Mouse (Mus musculus) hindlimb bud, embryonic 11.5 days (tissue): Measurements from ENCODE around the gene Atp9a.

ENCODE experiments used
- DNase-seq: peaks from one replicate; pipeline ENCODE4 v3.0.0-alpha.2; 2012; ENCODE audit warnings: low read depth, low spot score; ENCODE audit errors: extremely low spot score

The Atp9a gene

DNA sequence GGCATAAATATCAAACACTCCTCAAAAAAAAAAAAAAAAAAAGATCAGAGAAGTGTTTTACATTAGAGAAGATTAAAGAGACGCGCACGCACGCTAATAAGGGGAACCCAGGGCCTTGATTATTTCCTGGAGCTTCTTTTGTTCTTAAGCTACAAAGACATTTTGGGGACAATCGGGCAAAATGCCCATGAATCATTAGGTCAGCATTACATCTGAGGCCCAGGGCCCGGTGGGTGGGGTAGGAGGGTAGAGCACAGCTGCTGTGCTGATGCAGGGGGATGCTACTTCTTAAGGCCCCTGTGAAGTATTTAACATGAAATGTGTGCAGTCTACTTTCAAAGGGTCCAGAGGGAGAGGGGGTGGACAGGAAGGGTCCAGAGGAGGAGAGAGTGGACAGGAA lies 97.4 kb downstream of the Atp9a start:
- DNase-seq, result no peak

DNA sequence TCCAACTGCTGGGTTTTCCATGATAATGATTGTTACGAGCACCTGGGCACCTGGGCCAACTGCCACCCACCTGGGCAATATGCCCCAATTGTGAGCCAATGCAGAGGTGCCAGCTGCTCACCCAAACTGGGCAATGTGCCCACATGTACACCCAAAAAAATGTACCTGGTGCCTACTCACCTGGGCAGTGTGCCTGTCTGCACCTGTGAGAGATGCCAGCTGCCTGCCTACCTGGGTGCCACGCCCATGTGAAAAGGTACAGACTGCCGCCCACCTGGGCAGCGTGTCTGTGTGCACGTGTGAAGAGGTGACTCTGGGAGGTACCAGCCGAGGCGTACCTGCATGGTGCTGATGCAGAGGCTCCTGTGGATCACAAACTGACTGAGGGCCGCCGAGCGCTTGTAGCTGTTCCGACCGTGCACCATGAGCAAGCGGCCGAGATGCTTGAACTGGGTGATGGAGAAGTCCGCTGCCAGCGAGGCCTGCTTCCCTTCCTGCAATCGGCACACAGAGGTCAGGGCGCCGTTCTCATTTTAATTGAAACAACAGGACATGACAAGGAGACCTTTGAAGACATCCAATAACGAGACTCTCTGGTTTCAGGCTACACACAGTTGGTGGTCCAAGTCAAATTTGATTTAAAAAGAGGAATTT lies 98.6 kb downstream of the Atp9a start:
- DNase-seq, result no peak

DNA sequence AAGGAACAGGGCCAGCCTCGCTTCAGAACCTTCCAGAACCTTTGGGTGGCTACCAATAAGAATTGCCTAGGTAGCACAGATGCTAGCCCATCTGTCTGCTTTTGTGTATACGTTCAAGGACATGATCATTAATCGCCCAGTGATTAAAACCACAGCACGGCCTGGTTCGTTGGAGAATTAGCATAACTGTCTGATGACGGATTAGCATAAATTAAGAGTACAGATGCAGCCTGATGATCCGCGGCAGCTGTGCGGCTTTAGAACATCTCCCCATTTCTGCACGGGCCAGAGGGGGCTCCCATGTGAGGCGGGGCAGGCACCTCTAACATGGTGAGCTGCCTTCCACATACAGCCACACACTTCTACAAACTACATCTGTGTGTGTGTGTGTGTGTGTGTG lies 100.0 kb downstream of the Atp9a start:
- DNase-seq, result no peak

DNA sequence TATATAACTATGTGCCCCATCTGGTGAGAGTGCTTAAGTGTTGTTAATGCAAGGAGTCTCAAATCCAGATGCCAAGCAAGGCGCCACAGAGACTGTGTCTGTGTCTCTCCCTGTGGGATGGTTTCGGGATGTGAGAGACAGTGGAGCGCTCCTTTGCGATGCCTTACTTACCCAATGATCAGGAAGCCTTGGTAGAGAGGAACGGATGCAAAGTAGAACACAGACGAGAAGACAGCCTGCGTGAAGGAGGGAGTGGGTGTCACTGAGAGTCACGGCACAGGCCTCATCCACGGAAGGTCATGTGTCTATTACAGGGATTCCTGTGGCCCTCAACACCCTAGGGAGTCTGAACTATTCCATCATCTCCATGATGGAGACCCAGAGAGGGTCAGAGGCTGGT lies 101.7 kb downstream of the Atp9a start:
- DNase-seq, result no peak

DNA sequence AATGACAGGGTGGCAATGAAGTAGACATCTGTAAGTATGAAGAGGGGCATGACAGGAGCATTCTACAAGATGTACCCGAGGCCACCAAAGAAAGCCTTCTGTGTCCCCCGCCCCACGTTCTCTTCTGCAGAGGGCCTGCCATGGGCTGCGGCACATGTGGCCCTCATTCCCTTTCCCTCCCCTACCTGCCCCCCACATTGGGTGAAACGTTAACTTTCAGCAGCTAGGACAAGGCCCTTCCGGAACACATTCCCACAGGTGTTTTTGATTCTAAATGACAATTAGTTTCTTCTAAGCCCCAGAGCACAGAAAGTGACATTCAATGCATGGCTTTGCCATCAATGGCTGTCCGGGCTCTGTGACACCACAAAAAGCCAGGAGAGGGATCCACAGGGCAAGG lies 107.3 kb downstream of the Atp9a start:
- DNase-seq, result no peak

DNA sequence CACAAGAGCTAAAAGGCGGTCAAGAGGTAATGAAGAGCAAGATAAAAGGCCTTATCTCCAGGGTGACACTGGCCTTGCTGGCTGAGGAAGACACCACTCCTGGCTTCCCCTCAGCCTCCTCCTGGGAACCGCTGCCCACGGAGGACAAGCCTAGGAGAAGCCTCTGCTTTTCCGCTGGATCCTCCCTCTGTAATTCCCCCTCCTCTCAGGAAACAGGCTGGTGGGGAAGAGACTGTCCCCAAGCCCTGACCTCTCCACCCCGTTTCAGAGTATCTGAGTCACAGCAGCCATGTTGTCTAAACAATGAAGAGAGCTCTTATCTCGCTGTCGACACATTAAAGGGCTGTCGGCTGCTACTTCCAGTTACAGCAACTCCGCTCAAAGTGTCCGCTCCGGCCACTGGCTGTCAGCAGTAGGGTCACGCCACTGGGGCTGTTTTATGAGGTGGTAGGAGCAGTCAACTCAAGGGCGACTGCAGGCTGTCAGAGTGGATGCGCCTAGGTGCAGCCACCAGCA lies 108.8 kb downstream of the Atp9a start:
- DNase-seq, result no peak

DNA sequence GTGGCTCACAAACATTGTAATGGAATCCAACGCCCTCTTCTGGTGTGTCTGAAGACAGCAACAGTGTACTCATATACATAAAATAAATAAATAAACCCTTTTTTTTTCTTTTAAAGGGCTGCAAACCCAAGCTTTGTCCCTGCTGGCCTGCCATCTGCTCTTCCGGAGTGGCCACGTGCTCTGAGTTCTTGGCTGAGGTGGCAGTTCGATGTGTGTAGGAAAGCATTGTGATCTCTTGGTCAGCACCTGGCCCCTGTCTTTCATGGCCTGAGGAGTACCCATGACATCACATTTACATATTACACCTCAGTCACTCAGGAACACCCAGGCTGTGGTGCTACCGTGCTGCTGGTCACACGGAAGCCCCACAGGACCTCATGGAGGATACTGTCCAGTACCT lies 109.7 kb downstream of the Atp9a start:
- no peak for DNase-seq

DNA sequence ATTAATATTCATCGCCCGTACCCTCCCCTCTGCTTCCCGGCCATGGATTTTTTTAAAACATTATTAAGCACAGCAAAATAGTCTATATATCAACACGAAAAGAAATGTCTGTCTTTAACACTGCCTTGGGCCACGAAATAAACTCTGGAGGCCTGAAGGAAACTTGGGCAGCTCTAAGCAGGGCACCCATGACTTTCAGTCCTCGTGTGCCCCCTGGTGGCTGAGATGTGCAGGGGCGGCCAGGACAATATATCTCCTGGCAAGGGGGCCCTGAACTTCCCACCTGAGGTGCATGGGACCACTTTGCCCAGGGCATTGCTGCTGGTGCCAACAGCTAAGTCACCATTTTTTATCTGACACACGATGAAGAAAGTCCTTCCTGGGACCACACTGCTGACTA lies 113.4 kb downstream of the Atp9a start:
- no peak for DNase-seq

DNA sequence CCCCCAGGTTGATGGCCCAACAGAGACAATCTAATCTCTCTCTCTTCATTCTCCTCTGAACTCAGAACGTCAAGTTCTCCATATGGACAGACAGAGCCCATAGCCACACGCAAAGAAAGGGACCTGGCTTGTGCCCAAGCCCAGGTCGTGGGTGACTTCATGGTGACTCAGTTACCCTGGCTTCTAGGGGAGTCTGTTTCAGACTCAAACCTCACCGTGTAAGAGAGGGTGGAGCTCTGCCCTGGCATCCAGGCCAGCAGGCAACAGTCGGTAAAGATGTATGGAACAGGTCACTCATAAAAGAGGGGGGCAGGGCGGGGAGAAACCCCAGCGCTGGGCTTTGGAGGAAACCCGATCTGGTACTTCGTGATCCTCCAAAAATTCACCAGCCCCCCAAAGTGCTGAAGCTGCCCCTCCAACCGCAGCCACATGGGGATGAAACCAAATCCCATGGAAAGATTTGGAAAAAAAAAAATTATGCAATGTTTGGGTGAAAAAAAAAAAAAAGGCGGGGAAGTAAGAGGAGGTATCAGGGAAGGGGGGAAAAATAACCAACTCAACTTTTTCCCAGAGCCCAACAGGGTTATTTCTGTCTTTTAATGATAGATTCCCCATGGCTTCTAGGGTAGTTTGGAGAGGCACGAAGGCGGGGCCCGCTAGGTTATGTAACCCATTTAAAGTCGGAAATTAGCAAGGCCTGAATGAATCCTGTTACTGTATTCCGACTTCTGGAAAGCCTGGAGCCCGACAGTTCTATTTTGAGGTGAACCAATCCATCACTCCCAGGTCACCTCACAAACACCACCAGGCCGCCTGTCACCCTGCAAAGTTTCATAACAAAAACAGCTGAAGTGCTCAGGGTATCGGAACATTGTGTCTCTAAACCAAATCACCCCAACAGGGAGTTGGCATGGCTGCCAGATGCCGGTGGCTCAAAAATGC lies 114.1 kb downstream of the Atp9a start:
- no peak for DNase-seq

DNA sequence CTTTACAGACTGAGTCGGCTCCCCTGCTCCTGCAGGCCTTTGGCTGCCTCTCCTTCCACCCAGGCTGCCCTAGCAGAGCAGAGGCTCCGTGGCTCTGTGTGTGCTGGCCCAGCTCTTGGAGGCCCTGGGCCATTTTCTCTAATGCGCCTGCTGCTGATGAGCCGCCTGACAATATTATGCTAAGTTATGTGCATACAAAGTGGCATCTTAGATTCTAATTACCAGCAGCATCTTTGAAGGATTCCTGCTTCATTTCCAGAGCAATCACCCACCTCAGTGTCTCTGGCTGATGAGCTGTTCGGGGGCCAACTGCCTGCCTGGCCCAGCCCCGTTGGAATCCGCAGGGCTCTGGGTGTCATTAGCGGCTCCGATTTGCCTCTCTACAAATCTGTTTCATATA lies 115.8 kb downstream of the Atp9a start:
- DNase-seq, result no peak

DNA sequence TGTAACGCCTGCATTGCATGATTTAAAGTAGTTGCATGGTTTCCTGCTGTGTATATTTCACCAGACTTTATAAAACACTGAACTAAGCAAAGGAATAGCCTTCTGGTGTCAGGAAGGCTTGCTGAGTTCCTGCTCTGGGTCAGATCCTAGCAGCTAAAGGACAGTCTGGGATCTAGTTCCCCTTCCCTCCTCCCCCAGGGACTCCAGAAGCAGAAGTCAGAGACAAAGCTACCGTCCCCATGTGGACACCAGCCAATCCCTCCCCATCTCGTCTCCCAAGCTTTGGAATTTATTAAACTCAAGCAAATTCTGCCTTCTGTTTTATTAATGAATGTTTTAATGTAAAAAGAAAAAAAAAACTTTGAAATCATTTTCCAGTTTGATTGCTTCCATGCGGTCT lies 117.1 kb downstream of the Atp9a start:
- DNase-seq, result no peak

DNA sequence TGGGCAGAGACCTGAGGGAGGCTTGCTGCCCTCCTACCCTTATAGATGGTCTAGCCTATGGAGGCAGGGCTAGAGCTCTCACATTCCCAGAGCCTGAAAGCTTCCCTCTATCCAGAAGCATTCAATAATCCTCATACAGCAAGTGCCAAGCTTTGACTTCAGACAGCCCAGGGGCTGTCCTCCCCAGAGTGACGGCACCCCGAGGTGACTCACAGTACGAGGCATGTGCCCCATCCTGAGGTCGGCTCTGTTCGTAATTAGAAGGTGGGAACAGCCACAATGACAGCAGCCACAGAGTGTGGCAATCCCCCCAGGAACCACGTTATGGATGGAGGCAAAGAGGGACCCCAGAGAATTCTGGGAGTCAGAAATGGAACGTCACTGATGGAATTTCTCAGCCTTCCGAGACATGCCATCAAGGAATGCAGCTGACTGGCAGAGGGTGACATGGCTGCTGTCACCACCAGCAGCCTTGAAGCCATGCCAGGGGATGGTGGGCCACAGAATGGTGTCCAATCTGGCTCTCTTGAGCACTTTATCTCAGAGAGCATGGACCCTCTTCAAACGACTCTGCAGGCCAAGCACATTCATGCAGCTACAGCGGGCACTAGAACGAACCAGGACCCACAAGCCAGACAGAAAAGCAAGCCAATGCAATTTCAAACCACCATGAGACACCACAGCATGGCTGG lies 121.0 kb downstream of the Atp9a start:
- DNase-seq, result no peak

DNA sequence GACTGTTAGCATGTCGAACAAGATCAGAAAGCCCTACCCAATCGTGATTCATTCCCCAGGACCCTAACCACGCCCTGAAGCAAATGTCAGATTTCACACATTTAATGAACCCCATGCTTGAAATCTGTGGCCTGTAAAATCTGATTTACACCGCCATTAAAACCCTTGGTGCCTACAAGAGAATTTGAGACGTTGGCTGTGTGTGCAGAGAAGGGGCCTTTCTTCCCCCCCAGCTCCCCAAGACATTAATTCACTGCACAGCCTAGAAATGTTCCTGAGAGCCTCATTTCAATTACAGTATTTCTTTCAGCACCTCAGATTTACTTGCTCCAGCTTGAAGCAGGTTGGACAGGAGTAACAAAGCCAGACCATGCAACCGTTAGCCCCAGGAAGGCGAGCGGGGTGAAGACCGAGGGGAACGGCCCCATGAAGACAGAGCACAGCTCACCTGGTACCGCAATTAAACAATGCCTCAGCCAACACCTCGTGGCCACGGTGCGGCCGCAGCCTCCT lies 123.9 kb downstream of the Atp9a start:
- DNase-seq, result peak; percentile 68

DNA sequence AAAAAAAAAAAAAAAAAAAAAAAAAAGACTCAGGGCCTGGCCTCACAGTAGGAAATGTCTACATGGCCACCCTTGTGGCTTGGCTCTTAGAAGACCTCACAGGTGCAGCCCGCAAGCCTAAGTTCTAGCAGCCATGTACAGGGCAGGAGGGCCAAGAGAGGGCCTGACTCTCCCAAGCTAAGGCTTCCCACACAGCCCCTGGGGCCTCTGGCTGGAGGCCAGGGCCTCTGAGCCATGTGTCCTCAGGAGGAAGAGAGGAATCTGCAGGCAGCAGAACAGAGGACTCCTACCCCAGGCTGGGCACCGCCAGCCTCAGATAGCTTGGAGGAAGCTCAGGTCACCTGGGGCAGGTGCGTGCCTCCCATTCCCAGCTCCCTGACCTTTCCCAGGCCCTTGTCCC lies 127.0 kb downstream of the Atp9a start:
- DNase-seq, result no peak

DNA sequence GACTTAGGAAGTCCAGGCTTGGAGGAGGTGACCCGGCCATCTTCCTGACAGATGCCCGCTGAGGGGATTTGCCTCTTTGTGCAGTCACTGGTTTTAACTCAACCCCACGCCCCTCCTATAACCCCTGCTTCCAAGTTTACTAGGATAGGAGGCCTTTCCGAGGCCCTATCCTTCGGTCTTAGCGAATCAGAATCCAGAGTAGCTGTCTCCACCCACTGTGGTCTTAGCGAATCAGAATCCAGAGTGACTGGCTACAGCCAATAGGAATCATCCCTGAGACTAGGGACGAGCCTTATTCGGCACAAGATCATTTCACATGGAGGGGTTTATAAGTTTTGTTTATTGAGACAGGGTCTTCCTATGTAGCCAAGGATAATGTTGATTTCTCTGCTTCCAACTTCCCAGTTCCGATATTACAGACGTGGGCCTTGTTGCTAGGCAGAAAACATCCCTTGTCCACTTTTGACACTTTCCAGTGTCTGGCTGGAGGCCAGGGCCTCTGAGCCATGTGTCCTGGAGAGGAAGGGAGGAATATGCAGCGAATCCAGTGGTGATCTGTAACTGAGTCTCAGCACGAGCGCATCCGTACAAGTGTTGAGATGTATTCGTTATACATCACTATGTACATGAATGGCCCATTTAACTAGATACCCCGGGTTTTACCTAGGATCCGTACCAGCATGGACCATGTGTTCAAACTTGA lies 127.9 kb downstream of the Atp9a start:
- DNase-seq, result no peak

DNA sequence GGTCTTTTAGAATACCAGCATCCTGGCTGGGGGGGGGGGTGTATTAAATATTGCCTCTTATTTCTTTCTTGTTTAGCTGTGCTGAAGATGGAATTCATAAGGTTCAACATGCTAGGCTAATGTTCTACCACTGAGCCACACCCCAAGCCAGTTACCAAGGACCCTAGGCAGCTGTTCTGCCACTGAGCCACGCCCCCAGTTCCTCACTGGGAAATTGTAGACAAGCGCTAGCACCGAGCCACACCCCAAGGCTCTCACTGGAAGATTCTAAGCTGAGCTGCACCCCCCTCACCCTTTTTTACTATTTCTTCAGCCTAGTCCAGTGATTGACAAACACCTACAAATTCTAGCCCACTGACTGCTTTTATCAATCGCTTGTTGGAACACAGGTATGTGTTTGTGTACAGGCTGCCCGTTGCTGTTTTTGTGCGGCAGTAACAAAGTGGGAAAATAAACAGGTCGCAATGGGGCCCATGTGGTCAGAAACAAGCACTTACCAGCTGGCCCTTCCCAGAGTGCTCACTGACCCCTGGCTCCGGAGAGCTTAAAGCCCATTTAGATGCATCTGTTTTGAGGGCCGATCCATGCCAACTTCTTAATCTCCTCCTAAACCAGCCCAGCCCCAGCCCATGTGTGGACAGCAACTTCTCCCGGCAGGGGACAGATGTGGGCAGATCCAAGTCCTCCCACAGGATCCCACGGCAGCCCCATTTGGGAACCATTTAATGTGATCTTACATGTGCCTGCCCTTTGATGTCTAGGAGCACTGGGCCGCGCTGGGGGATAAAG lies 128.9 kb downstream of the Atp9a start:
- no peak for DNase-seq

DNA sequence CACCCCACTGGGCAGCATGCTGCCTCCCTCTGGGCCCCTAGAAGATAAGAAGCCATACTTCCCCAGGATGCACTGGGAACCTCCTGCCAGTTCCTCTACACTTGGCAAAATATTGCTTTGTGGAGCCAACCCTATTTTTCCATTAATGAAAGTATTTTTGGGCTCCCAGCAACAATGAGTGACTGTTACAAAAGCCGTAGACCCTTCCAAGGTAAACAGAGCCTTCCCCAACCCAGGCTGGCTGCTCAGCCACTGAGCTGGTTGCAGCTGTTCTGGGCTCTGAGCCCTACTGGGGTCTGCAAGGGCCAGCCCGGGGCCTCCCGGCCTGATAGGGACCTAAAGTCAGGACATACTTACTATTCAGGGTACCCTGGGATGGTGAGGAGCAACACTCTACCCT lies 131.3 kb downstream of the Atp9a start:
- DNase-seq, result no peak

DNA sequence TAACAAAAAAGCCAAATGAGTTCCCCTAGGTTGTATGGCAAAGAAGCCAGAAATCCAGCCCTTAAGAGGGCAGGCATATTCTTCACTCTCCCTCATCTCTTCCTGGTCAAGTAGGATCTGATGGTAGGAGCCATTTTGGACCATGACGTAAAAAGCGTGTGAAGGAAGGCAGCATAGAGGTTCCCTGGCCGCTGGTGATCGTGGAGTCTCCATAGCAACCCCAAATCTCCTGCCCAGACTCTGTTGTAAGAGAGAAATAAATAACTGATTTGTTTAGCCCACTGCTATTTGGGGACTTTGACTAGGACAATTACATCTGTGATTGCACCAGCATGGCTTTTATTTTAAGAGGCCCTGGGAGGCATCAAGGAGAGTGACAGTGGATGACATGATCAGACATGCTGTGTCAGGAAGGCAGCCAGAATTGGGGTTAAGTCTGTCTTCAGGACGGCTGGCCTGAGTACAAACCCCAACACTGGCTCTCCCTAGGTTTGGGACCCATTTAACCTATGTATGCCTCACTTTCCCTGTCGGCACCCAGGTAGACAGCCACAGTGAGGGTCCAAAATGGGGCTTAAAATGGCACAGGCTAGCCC lies 132.5 kb downstream of the Atp9a start:
- DNase-seq, result no peak

DNA sequence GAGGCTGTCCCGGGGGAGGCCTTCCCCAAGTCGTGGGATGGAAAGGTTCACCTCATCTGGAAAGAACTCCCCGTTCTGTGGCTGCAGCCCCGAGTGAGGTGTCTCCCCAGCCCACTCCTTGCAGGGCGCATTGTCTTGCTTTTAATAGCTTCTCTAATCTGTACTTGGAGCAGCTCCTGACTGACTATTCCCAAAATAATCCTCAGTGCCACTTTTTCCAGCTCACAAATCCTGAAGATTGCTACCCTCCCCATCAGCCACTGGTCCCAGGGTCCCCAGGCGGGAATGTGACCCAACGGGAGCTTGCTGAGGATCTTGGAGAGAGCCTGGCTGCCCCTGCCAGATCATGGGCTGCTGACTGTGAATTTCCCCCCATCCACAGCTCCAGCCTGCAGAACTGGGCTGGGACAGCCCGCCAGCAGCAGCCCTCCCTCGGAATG lies 134.1 kb downstream of the Atp9a start:
- DNase-seq, result no peak

DNA sequence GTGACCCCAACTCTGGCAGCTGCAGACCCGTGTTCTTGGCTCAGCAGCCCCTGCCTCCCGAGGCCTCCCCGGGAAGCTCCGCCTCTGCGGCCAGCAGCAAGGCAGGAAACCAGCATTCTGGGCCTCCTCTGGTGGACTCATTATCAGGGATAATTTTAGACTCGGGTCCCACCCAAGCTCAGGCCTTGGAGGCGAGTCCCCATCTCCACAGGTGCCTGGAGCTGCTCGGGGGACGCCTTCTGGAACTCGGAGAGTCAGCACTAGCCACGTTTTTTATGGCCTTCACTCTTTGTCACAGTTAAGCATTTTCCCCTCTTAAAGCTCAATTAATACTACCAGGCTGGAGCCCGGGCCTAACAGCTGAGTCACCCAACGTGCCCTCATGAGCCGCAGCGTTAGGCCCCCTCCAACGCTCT lies 137.5 kb downstream of the Atp9a start:
- no peak for DNase-seq
